Mouse (Mus musculus) cortical plate, adult 2 months (tissue): ENCODE results near the gene Gk2.

Source experiments
- CTCF ChIP-seq: fragments of 200-500 bp; IDR thresholded peaks from 2 replicates; pipeline ENCODE4 v1.5.1; 2011; ENCODE audit warnings: mild to moderate bottlenecking, control low read depth, low read length; ENCODE audit not compliant: insufficient read depth; ENCODE audit errors: extremely low read depth
- POLR2A ChIP-seq: fragments of 200-500 bp; IDR thresholded peaks from 2 replicates; pipeline ENCODE4 v1.6.1; 2011; ENCODE audit warnings: mild to moderate bottlenecking, low read length, control low read depth; ENCODE audit not compliant: insufficient read depth; ENCODE audit errors: extremely low read depth

DNA sequence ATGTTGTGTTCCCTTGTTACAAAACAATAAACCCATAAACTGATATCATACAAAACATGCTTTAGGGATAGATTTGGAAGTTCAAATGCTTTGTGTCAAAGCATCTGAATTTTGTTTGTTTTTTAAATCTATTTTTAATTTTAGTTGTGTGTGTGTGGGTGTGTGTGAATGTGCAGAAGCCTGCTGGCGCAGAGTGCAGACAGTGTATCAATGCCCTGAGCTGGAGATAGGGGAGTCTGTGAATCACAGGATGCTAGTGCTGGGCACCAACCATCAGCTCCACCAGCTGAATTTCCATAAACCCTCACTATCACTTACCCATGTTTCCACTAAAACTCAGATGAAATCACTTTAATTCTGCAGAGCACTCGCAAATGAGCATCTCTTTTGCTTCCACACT lies 24.3 kb downstream of the Gk2 start:
- TF ChIP-seq POLR2A (no peak), CTCF (no peak)
